Mouse (Mus musculus): ENCODE measurements around the gene Apoa2. TPM values are rescaled to one million over a fixed set of nuclear protein-coding genes. Genes with fewer than 3 reads are reported as not detected.
A peak's percentile ranks its signal among the peaks of the same experiment; 100 is the strongest.

The Apoa2 gene
- polyA plus RNA-seq, 1 experiment from 2014 or later = 14.1 TPM

DNA sequence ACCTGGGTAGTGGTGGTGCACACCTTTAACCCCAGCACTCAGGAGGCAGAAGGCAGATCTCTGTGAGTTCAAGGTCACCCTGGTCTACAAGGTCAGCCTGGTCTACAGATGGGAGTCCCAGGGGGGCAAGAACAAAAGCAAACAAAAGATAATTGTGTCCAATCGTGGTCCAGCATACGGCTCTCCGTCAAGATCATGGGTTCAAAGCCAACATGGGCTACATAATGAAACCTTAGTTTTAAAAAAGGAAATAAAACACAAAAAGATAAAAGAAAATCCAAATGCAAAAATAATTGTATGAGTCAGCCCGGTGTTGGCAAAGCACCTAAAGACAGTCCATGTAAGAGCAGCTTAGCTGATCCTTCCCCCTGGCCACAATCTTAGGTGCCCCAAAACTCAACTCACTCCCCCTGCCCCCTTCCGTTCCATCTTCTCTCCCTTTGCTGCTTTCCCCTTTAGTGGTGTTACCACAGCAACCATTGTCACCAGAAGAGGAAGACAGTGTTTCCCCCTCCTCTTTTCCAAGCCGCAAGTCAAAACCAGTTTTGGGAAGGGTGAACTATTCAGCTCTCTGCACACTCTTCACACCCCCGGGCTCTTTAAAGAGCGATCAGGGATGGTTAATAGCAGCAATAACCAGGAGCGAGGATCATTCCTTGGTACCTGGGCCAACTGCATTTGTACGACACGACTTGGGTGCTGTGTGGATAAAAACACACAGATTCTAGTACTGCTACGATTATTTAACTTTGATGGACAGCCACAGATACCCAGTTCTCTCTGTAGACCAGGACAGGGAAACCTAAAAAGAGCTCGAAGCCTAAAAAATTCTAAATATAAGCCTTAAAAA is 36.8 kb upstream of the Apoa2 start:
- WGBS = 78% methylated on average over 13 of the region's 13 CpGs
- Histone ChIP-seq H3K4me1 (replicated peaks; ENCODE audit: control insufficient read depth, insufficient read depth, low read length) (peaks cover 5% of the 10 kb centered on the region; the same call in 1 of the 2 replicates), H3K9me3 (ENCODE audit: control insufficient read depth) (no peaks in the 10 kb centered on the region), H3K36me3 (ENCODE audit: control insufficient read depth, insufficient read depth) (no peaks in the 10 kb centered on the region), H3K9ac (ENCODE audit: low read depth, low read length) (no peak overlapping the region), H3K4me3 (ENCODE audit: low read depth, low read length) (no peak overlapping the region), H3K4me2 (replicated peaks; ENCODE audit: low read depth) (no peak overlapping the region), H3K27ac (ENCODE audit: low read depth, low read length) (no peak overlapping the region), H3K27me3 (replicated peaks; ENCODE audit: control insufficient read depth, insufficient read depth, low read length) (no peaks in the 10 kb centered on the region; the same call in none of the 2 replicates)
- TF ChIP-seq CTCF (IDR thresholded peaks at IDR 0.05; ENCODE audit: low read depth) = no peak
- ATAC-seq = no peak

DNA sequence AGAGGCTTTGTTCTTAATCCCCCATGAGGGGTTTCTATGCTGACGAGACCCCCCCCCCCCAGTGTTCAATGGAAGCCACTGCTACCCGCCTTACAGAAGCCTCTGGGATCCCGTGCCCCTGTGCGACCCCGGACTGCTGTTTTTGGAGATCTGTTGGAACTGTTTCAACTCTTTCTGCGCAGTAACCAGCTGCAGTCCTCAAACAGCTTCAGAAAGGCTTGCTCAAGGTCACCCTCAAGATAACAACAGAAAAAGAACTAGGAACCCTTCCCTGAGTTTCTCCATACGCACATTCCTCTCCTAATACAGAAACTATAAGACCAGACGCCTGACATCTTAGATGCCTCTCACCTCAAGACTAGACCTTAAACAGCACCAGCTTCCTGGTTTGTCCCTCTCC is 35.8 kb upstream of the Apoa2 start:
- H3K4me2 ChIP-seq (replicated peaks; ENCODE audit: low read depth) = 0 out of 2 replicates have a peak overlapping the region, but pooled peaks have one; percentile 6
- no peaks in the 10 kb centered on the region for H3K9me3 ChIP-seq (ENCODE audit: control insufficient read depth)
- H3K9ac ChIP-seq (ENCODE audit: low read depth, low read length) = no peak overlapping the region

DNA sequence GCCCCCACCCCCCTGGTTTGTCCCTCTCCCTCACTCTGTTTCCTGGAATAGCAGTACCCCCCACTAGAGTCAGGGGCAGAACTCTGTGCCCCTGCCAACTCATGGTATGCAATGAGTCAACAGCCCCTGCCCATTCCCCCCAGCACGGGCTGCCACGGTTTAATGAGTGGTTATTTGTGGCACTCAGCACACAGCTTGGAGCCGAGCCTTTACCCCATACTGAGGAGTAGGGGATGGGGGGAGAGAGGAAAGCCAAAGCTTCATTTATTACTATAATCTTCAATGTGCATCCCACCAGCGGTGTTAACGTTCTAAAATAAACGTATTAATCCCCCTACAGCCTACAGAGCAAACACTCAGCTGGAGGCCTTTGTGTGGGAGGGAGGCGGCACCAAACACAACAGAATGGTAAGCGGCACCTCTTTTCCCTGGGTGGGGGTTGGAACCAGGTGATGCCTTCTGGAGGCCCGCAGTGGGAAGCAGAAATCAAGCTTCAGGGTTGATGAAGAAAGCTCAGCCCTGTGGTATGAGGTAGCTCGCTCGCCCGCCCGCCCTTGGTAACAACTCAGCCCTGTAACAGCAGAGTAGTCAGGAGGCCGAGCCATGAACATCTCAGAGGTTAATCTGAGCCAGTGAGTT is 35.3 kb upstream of the Apoa2 start:
- Histone ChIP-seq H3K4me3 (ENCODE audit: low read depth, low read length) (no peak overlapping the region), H3K36me3 (ENCODE audit: control insufficient read depth, insufficient read depth) (no peaks in the 10 kb centered on the region), H3K4me1 (replicated peaks; ENCODE audit: control insufficient read depth, insufficient read depth, low read length) (no peaks in the 10 kb centered on the region), H3K27ac (ENCODE audit: low read depth, low read length) (no peak overlapping the region), H3K9me3 (ENCODE audit: control insufficient read depth) (no peaks in the 10 kb centered on the region), H3K27me3 (replicated peaks; ENCODE audit: control insufficient read depth, insufficient read depth, low read length) (peaks cover 6% of the 10 kb centered on the region), H3K4me2 (replicated peaks; ENCODE audit: low read depth) (0 out of 2 replicates have a peak overlapping the region, but pooled peaks have one; percentile 6), H3K9ac (ENCODE audit: low read depth, low read length) (no peak overlapping the region)
- ATAC-seq = no peak
- no peak for TF ChIP-seq CTCF (IDR thresholded peaks at IDR 0.05; ENCODE audit: low read depth)
- 61% methylated on average over 14 of the region's 14 CpGs for WGBS

More for the DNA sequence above, 35.8 kb upstream of the Apoa2 start:
- Histone ChIP-seq H3K4me1 (replicated peaks; ENCODE audit: control insufficient read depth, insufficient read depth, low read length) (no peaks in the 10 kb centered on the region), H3K36me3 (ENCODE audit: control insufficient read depth, insufficient read depth) (no peaks in the 10 kb centered on the region), H3K27ac (ENCODE audit: low read depth, low read length) (no peak overlapping the region), H3K4me3 (ENCODE audit: low read depth, low read length) (no peak overlapping the region), H3K27me3 (replicated peaks; ENCODE audit: control insufficient read depth, insufficient read depth, low read length) (peaks cover under 1% of the 10 kb centered on the region)
- no peak for TF ChIP-seq CTCF (IDR thresholded peaks at IDR 0.05; ENCODE audit: low read depth)
- 24% methylated on average over 8 of the region's 8 CpGs for WGBS
- ATAC-seq = no peak

DNA sequence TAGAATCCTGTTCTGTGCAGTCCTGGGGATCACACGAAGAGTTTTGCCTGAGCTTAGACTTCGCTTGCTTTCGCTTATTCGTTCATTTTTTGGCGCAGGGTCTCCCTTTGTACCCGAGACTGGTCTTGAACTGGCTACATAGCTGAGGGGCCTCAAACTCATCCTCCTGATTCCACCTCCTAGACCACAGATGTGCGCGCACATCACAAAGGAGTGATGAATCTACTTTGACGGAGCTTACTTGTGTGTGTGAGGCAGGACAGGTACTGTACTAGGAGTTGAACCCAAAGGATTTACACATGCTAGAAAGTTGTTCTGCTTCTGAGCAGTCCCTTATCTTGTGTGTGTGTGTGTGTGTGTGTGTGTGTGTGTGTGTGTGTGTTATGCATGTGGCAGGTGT is 34.0 kb upstream of the Apoa2 start:
- no peak for TF ChIP-seq CTCF (IDR thresholded peaks at IDR 0.05; ENCODE audit: low read depth)
- Histone ChIP-seq H3K4me1 (replicated peaks; ENCODE audit: control insufficient read depth, insufficient read depth, low read length) (no peaks in the 10 kb centered on the region; the same call in 1 of the 2 replicates), H3K4me3 (ENCODE audit: low read depth, low read length) (no peak overlapping the region), H3K27me3 (replicated peaks; ENCODE audit: control insufficient read depth, insufficient read depth, low read length) (peaks cover 18% of the 10 kb centered on the region), H3K27ac (ENCODE audit: low read depth, low read length) (no peak overlapping the region), H3K4me2 (replicated peaks; ENCODE audit: low read depth) (no peak overlapping the region), H3K36me3 (ENCODE audit: control insufficient read depth, insufficient read depth) (no peaks in the 10 kb centered on the region), H3K9ac (ENCODE audit: low read depth, low read length) (no peak overlapping the region), H3K9me3 (ENCODE audit: control insufficient read depth) (no peaks in the 10 kb centered on the region)
- ATAC-seq = no peak
- 96% methylated on average over 9 of the region's 9 CpGs for WGBS

- Histone ChIP-seq H3K36me3 (ENCODE audit: control insufficient read depth, insufficient read depth) (no peaks in the 10 kb centered on the region), H3K4me3 (ENCODE audit: low read depth, low read length) (no peak overlapping the region), H3K4me2 (replicated peaks; ENCODE audit: low read depth) (no peak overlapping the region), H3K27me3 (replicated peaks; ENCODE audit: control insufficient read depth, insufficient read depth, low read length) (peaks cover 27% of the 10 kb centered on the region), H3K27ac (ENCODE audit: low read depth, low read length) (no peak overlapping the region), H3K9ac (ENCODE audit: low read depth, low read length) (no peak overlapping the region), H3K9me3 (ENCODE audit: control insufficient read depth) (no peaks in the 10 kb centered on the region), H3K4me1 (replicated peaks; ENCODE audit: control insufficient read depth, insufficient read depth, low read length) (no peaks in the 10 kb centered on the region; the same call in 1 of the 2 replicates)
- no peak for ATAC-seq
- WGBS = 52% methylated on average over 10 of the region's 10 CpGs
- TF ChIP-seq CTCF (IDR thresholded peaks at IDR 0.05; ENCODE audit: low read depth) = no peak
These were observed 32.6 kb upstream of the Apoa2 start for GRCm38 (mm10) chr1:171192283-171192682.

- H3K4me2 ChIP-seq (replicated peaks; ENCODE audit: low read depth) = peak overlapping the region; percentile 44
- H3K9ac ChIP-seq (ENCODE audit: low read depth, low read length) = no peak overlapping the region
- no peak overlapping the region for H3K27ac ChIP-seq (ENCODE audit: low read depth, low read length)
- H3K4me3 ChIP-seq (ENCODE audit: low read depth, low read length) = no peak overlapping the region
- H3K4me1 ChIP-seq (replicated peaks; ENCODE audit: control insufficient read depth, insufficient read depth, low read length) = no peaks in the 10 kb centered on the region; the same call in 1 of the 2 replicates
- ATAC-seq = no peak
- no peak for TF ChIP-seq CTCF (IDR thresholded peaks at IDR 0.05; ENCODE audit: low read depth)
- no peaks in the 10 kb centered on the region for H3K36me3 ChIP-seq (ENCODE audit: control insufficient read depth, insufficient read depth)
- 9% methylated on average over 18 of the region's 18 CpGs for WGBS
- H3K9me3 ChIP-seq (ENCODE audit: control insufficient read depth) = no peaks in the 10 kb centered on the region
- peaks cover 27% of the 10 kb centered on the region for H3K27me3 ChIP-seq (replicated peaks; ENCODE audit: control insufficient read depth, insufficient read depth, low read length)
These were observed 31.6 kb upstream of the Apoa2 start for GRCm38 (mm10) chr1:171193093-171193840.
